Mouse (Mus musculus) hindbrain, embryonic 11.5 days (tissue): ENCODE measurements around the gene Olfr555. TPM values are rescaled to one million over a fixed set of nuclear protein-coding genes. Genes with fewer than 3 reads are reported as not detected.
"Not testable (repeated sequence)": the region's sequence is repeated elsewhere in the genome, so short reads cannot be mapped to it uniquely, and the experiment has no call there.

Experiments
- ATAC-seq: fragments of 200-750 bp; cut with Nextera tagmentation; 2 replicates; pipeline ENCODE4 v1.8.0; 2017; ENCODE audit warnings: mild to moderate bottlenecking, moderate TSS enrichment, moderate library complexity; ENCODE audit not compliant: low FRiP score
- DNase-seq: peaks from one replicate; pipeline ENCODE4 v3.0.0-alpha.2; 2015; ENCODE audit warnings: low spot score
- H3K27ac ChIP-seq: fragments of 300-500 bp; sonication (generic); 2 replicates; pipeline ENCODE4 v1.5.1; 2014; ENCODE audit warnings: mild to moderate bottlenecking, low read depth, low read length
- H3K27me3 ChIP-seq: fragments of 300-500 bp; sonication (generic); 2 replicates; pipeline ENCODE4 v1.6.1; 2014; ENCODE audit warnings: mild to moderate bottlenecking, low read length, moderate library complexity, mixed read lengths; ENCODE audit not compliant: control insufficient read depth, insufficient read depth
- H3K36me3 ChIP-seq: fragments of 300-500 bp; sonication (generic); 2 replicates; pipeline ENCODE4 v1.6.1; 2014; ENCODE audit warnings: mild to moderate bottlenecking, low read length, moderate library complexity, mixed read lengths; ENCODE audit not compliant: control insufficient read depth, insufficient read depth
- H3K4me1 ChIP-seq: fragments of 300-500 bp; sonication (generic); replicated peaks from 2 replicates; pipeline ENCODE4 v1.6.1; 2014; ENCODE audit warnings: low read length, mixed read lengths; ENCODE audit not compliant: control insufficient read depth, insufficient read depth
- H3K4me2 ChIP-seq: fragments of 300-500 bp; sonication (generic); replicated peaks from 2 replicates; pipeline ENCODE4 v1.6.1; 2014; ENCODE audit warnings: mild to moderate bottlenecking, low read depth, low read length
- H3K4me3 ChIP-seq: fragments of 300-500 bp; sonication (generic); 2 replicates; pipeline ENCODE4 v1.5.1; 2014; ENCODE audit warnings: low read depth, low read length
- H3K9ac ChIP-seq: fragments of 300-500 bp; sonication (generic); 2 replicates; pipeline ENCODE4 v1.6.1; 2014; ENCODE audit warnings: low read depth, low read length
- H3K9me3 ChIP-seq: fragments of 300-500 bp; sonication (generic); 2 replicates; pipeline ENCODE4 v1.6.1; 2016; ENCODE audit warnings: low read length; ENCODE audit not compliant: control insufficient read depth
- WGBS: fragments of 180-500 bp; shearing (Covaris S2); extraction: QIAGEN DNeasy Blood & Tissue Kit; methylation state at CpG from one replicate; pipeline ENCODE4 v1.1.7; 2014; 5-methylcytosine and 5-hydroxymethylcytosine counted together
- polyA plus RNA-seq: library from polyadenylated mRNA; unstranded; fragments of >200 nt; fragmentation: Nextera tagmentation; extraction: Ambion mirVana; gene quantifications from 2 replicates; pipeline ENCODE4 v1.2.1, GENCODE M21; 2014

The Olfr555 gene
- not detected in 2 replicates for polyA plus RNA-seq

DNA sequence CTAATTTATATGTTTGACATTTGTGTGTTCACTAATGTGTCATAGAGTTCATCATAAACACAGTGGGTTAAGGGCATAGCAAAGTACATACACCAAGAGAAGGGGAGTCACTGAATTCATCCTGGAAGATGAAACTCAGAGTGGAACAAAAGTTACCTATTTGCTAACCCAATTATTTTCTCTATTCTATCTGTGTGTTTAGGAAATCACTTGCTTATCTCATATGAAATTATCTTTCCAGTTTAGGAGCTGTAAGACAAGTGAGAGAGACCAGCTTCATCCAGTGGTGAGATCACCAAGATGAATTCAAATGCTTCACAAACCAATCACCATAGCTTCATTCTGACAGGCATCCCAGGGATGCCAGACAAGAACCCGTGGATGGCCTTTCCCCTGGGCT lies at the start of gene Olfr555:
Olfr555 (plus strand) TSS at position 301 of the 400 bp plus-strand sequence.
- no peaks in the 10 kb centered on the region for H3K27me3 ChIP-seq
- H3K4me1 ChIP-seq: no peaks in the 10 kb centered on the region
- H3K27ac ChIP-seq: no peak within 1 kb of the TSS
- WGBS: 79% methylated on average over 1 of the region's 1 CpGs
- ATAC-seq: no peak
- no peak within 1 kb of the TSS for H3K9ac ChIP-seq
- no peak within 1 kb of the TSS for H3K4me3 ChIP-seq
- H3K9me3 ChIP-seq: no peaks in the 10 kb centered on the region
- H3K4me2 ChIP-seq: no peak within 1 kb of the TSS
- no peak for DNase-seq
- H3K36me3 ChIP-seq: no peaks in the 10 kb centered on the region

DNA sequence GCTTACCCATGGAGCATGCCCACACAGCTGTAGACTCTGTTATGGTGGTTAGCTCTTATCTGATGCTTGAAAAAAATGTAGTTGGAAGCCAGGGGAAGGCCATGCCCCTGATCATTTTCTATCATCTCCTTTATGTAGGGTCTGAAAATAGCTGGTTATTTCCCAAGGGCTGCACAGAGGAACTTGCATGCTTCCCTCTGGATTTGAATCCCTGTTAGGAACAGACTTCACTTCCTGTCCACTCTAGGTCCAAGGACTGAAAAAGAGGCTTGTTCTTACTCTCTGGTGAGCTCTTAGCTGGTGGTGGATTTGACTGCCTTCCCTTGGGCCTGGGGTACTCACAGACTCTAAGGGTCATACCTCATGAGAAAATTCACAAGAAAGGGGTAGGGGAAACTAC lies 40.5 kb upstream of the Olfr555 start, which contains the start of gene Olfr553:
Olfr553 (minus strand) TSS at position 101 of the 400 bp plus-strand sequence.
- Histone ChIP-seq H3K4me1 (no peaks in the 10 kb centered on the region), H3K9me3 (no peaks in the 10 kb centered on the region), H3K4me3 (no peak within 1 kb of the TSS), H3K36me3 (no peaks in the 10 kb centered on the region), H3K4me2 (no peak within 1 kb of the TSS), H3K27ac (no peak within 1 kb of the TSS), H3K9ac (no peak within 1 kb of the TSS), H3K27me3 (no peaks in the 10 kb centered on the region)
- DNase-seq (no peak), ATAC-seq (no peak)

DNA sequence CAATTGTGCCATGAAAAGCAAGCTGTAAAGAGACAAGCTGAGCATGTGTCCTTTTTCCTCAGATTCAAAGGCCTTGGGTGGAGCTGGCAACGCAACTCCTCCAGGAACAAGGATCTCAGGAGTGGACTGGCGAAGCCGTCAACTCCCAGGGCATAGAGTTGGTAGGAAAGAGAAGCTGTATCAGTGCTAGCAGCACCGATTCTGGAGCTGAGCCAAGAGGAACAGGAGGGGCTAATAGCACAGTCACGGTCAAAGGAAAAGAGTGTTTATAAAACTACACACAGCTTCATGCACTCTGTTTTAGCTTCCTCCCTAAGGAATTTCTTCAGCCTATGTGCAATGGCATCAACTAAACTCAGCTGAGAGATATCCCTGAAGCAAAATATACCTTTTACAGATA lies 39.0 kb upstream of the Olfr555 start:
- no peaks in the 10 kb centered on the region for H3K27me3 ChIP-seq
- H3K27ac ChIP-seq: no peak overlapping the region
- H3K4me3 ChIP-seq: no peak overlapping the region
- H3K4me1 ChIP-seq: no peaks in the 10 kb centered on the region
- H3K9ac ChIP-seq: no peak overlapping the region
- no peaks in the 10 kb centered on the region for H3K36me3 ChIP-seq
- no peaks in the 10 kb centered on the region for H3K9me3 ChIP-seq
- ATAC-seq (no peak), DNase-seq (peak; percentile 6)
- no peak overlapping the region for H3K4me2 ChIP-seq
- 73% methylated on average over 5 of the region's 5 CpGs for WGBS

DNA sequence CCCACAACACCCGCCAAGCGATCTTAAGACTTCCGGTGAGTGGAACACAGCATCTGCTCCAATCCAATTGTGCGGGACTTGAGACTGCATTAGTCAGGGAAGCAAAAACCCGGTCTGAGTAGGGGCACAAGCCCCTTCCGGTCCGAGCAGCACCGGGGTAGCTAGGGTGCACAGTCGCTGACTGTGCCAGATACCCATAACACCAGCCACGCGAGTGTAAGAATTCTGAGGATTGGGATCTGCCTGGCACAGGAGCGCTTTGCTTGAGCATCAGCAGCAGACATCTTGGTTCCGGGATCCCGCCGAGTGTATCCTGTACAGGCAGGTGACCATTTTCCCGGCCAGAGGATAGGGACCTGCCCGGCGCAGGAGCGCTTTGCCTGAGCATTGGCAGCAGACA lies 38.3 kb upstream of the Olfr555 start:
- not testable (repeated sequence) for H3K27me3 ChIP-seq, H3K9ac ChIP-seq, ATAC-seq, H3K9me3 ChIP-seq, H3K4me3 ChIP-seq, H3K4me1 ChIP-seq, H3K27ac ChIP-seq, H3K36me3 ChIP-seq, DNase-seq, H3K4me2 ChIP-seq
- whole genome bisulfite sequencing: 84% methylated on average over 13 of the region's 19 CpGs

DNA sequence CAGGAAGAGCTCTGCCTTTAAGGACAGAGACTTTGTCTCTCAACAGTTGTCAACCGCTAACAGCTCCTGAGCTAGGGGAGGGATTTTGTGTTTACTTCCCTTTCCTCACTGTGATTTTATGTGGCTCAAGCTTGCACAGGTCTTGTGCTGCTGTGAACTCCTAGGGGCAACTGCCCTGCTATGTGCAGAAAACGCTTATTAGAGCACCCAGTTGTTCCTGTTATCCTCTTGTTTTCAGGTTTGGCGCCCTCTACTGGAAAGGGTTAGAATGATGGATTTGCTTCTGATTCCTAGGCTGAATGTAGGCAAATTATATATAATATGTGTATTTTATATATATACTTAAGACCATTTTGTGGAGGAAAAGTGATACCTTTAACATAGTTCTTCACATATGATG lies 22.0 kb upstream of the Olfr555 start:
- Histone ChIP-seq H3K27ac (no peak overlapping the region), H3K4me2 (no peak overlapping the region), H3K9ac (no peak overlapping the region), H3K4me3 (no peak overlapping the region), H3K36me3 (no peaks in the 10 kb centered on the region), H3K9me3 (no peaks in the 10 kb centered on the region), H3K27me3 (no peaks in the 10 kb centered on the region), H3K4me1 (no peaks in the 10 kb centered on the region)
- ATAC-seq: no peak
- DNase-seq: peak; percentile 39
- 27% methylated on average over 3 of the region's 3 CpGs for WGBS

DNA sequence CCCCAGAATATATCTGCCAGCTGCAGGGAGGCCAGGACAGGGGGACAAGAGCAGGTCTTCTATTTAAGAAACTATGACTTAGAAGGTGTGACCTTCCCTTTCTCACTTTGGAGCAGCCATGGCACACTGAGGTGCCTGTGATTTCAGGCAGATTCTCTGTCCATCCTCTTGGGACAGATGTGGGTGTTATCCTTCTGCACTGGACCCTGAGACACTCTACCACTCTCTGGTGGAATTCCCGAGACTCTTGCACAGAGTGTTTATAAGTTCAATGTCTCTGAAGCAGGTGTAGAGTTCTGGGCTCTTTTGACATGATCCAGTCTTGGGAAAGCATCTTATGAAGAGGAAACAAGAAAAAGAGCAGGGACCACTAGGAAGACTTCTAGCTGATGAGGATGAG lies 20.5 kb upstream of the Olfr555 start, which contains the start of gene Olfr554:
Olfr554 (plus strand) TSS at position 301 of the 400 bp plus-strand sequence.
- H3K4me1 ChIP-seq: no peaks in the 10 kb centered on the region
- 78% methylated on average over 1 of the region's 1 CpGs for WGBS
- H3K27ac ChIP-seq: no peak within 1 kb of the TSS
- ATAC-seq (no peak), DNase-seq (no peak)
- no peak within 1 kb of the TSS for H3K9ac ChIP-seq
- no peak within 1 kb of the TSS for H3K4me3 ChIP-seq
- H3K27me3 ChIP-seq: no peaks in the 10 kb centered on the region
- no peak within 1 kb of the TSS for H3K4me2 ChIP-seq
- no peaks in the 10 kb centered on the region for H3K9me3 ChIP-seq
- no peaks in the 10 kb centered on the region for H3K36me3 ChIP-seq

DNA sequence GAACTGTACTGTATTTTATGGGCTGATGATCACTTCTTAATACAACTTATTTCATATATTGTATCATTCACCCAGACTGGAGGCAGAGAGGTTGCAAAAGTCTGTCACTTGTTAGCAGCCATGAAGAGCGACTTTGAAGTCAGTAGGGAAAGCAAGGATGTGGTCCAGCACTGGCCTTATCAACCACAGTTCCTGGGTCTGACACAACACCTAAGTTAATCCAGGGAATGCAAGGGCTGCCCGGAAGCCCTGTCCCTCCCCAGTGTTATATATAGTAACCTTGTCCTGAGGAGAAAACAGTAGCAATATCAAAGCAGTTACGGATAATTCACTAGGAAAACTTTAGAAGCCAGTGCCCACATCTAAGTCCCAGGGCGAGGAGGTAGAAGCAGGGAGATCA lies 13.7 kb upstream of the Olfr555 start:
- DNase-seq, H3K4me2 ChIP-seq, H3K9ac ChIP-seq, ATAC-seq, H3K9me3 ChIP-seq, H3K4me1 ChIP-seq, H3K27me3 ChIP-seq, H3K4me3 ChIP-seq, H3K27ac ChIP-seq, H3K36me3 ChIP-seq: not testable (repeated sequence)
- WGBS: 98% methylated on average over 3 of the region's 4 CpGs

DNA sequence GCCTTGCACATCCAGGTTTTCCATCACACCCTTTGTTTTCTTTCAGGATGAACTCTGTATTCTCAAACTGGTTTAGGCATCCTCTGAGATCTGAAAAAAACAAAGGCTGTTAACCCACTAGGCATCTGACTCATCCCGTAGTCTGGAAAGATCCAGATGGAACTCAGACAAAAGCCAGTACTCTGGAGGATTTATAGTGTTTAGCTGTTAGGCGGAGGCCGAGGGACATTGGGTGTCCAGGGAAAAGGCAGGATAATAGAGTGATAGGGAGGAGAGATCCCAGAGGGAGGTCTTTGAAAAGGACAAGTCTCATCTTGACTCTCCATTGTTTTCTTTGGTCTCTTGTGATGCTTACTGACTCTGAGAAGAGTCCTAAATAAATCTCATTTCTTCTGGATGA lies 6.0 kb downstream of the Olfr555 start, which contains the start of gene Olfr556:
Olfr556 (plus strand) TSS at position 301 of the 400 bp plus-strand sequence.
- H3K4me2 ChIP-seq: no peak within 1 kb of the TSS
- no peaks in the 10 kb centered on the region for H3K36me3 ChIP-seq
- WGBS: 45% methylated on average over 3 of the region's 3 CpGs
- no peaks in the 10 kb centered on the region for H3K27me3 ChIP-seq
- no peak for ATAC-seq
- H3K27ac ChIP-seq: no peak within 1 kb of the TSS
- H3K9ac ChIP-seq: no peak within 1 kb of the TSS
- DNase-seq: no peak
- no peak within 1 kb of the TSS for H3K4me3 ChIP-seq
- H3K9me3 ChIP-seq: no peaks in the 10 kb centered on the region
- H3K4me1 ChIP-seq: no peaks in the 10 kb centered on the region

DNA sequence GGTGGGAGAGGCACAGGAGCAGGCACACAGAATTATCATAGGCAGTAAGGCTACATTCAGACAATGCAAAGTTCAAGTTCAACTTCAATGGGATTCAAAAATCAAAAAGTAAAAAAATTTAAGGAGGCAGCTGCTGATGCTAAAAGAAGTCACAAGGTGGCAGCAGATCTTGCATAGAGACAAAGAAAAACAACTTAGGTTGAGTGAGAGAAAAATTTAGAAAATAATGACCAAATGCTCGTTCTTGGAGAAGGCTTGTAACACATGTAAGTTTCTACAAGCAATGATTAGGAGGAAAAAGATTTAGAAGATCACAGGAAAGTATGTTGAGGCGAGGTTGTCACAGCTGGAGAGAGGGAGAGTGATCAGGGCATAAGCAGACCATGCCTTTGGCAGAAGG lies 6.8 kb downstream of the Olfr555 start:
- ATAC-seq: no peak
- peak; percentile 30 for DNase-seq
- WGBS: 44% methylated on average over 2 of the region's 2 CpGs

More for the DNA sequence above, 6.8 kb downstream of the Olfr555 start:
- H3K9ac ChIP-seq: no peak overlapping the region
- no peak overlapping the region for H3K4me3 ChIP-seq
- H3K4me1 ChIP-seq: no peaks in the 10 kb centered on the region
- no peaks in the 10 kb centered on the region for H3K27me3 ChIP-seq
- no peak overlapping the region for H3K27ac ChIP-seq
- no peaks in the 10 kb centered on the region for H3K9me3 ChIP-seq
- H3K36me3 ChIP-seq: no peaks in the 10 kb centered on the region
- no peak overlapping the region for H3K4me2 ChIP-seq
